Mouse (Mus musculus): ENCODE results near the gene Gm44965. TPM values are rescaled to one million over a fixed set of nuclear protein-coding genes. Genes with fewer than 3 reads are reported as not detected.

Gene Gm44965
- polyA plus RNA-seq, 1 experiment from 2014 or later, result not detected

DNA sequence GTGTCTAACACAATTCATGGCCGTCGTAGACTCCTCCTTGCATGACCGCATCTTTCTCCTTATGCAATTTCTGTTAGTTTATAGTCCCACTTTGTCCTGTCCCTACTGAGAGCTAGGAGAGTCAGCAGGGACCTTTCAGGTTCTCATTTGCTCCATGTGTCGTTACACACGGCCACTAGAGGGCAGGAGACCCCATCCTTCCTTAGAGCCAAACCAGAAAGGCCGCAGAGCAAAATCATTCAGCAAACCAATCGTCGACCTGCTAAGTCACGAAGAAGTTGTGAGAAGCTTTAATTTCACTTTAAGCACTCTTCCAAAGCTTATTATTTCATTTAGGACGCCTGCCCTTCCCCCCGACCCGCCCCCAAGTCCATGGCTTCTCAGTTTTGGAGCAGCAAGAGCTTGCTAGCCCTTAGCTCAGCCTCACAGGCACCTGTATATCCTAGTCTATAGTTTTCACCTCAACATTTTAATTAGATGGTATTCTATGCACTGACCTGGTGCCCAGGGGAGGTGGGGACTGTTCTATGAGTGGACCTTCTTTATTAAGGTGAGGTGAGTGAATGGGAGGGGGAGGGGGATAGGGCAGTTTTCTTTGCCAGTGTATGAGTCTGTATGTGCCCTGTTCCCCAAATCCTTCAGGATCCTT is 52.0 kb downstream of the Gm44965 start:
- Histone ChIP-seq H3K27ac (ENCODE audit: low read length) (no peak overlapping the region), H3K4me2 (replicated peaks; ENCODE audit: low read depth, low read length) (no peak overlapping the region), H3K9ac (replicated peaks; ENCODE audit: low read depth) (no peak overlapping the region), H3K9me3 (ENCODE audit: low read length) (no peaks in the 10 kb centered on the region), H3K27me3 (replicated peaks; ENCODE audit: insufficient read depth, low read length) (no peaks in the 10 kb centered on the region), H3K36me3 (ENCODE audit: insufficient read depth, low read length) (no peaks in the 10 kb centered on the region), H3K4me1 (ENCODE audit: insufficient read depth, low read depth, low read length) (no peaks in the 10 kb centered on the region), H3K4me3 (ENCODE audit: low read depth, low read length) (no peak overlapping the region)
- peak; percentile 84 for DNase-seq (ENCODE audit: low spot score)
- 9% methylated on average over 12 of the region's 12 CpGs for WGBS
- TF ChIP-seq CTCF (IDR thresholded peaks at IDR 0.05), result peak; percentile 91
- no peak for TF ChIP-seq EP300 (IDR thresholded peaks at IDR 0.05)
- peak; percentile 45; the same call in 1 of the 2 replicates for ATAC-seq

- TF ChIP-seq EP300 (IDR thresholded peaks at IDR 0.05), result no peak
- TF ChIP-seq CTCF (IDR thresholded peaks at IDR 0.05), result no peak
- no peaks in the 10 kb centered on the region for H3K36me3 ChIP-seq (ENCODE audit: insufficient read depth, low read length)
- 77% methylated on average over 4 of the region's 4 CpGs for WGBS
- no peaks in the 10 kb centered on the region for H3K9me3 ChIP-seq (ENCODE audit: low read length)
- no peak overlapping the region for H3K4me3 ChIP-seq (ENCODE audit: low read depth, low read length)
- no peak for ATAC-seq
- no peaks in the 10 kb centered on the region for H3K4me1 ChIP-seq (ENCODE audit: insufficient read depth, low read depth, low read length)
- H3K27me3 ChIP-seq (replicated peaks; ENCODE audit: insufficient read depth, low read length), result no peaks in the 10 kb centered on the region
- no peak overlapping the region for H3K4me2 ChIP-seq (replicated peaks; ENCODE audit: low read depth, low read length)
- no peak overlapping the region for H3K27ac ChIP-seq (ENCODE audit: low read length)
- H3K9ac ChIP-seq (replicated peaks; ENCODE audit: low read depth), result no peak overlapping the region
- no peak for DNase-seq (ENCODE audit: low spot score)
Measured at GRCm38 (mm10) chr6:48646309-48646690, 52.6 kb downstream of the Gm44965 start.

- 15% methylated on average over 3 of the region's 3 CpGs for WGBS
- ATAC-seq, result peak; percentile 87
- H3K9ac ChIP-seq (replicated peaks; ENCODE audit: low read depth), result peak within 1 kb of the TSS; percentile 32; the same call in 1 of the 2 replicates
Measured at GRCm38 (mm10) chr6:48646995-48647394, 53.3 kb downstream of the Gm44965 start, which contains the start of gene Gimap8. Gene Gimap8, plus strand, starts transcription at chr6:48647234.

GRCm38 (mm10) chr6:48647611-48648010 is 53.9 kb downstream of the Gm44965 start:
- no peak for TF ChIP-seq CTCF (IDR thresholded peaks at IDR 0.05)
- no peak for TF ChIP-seq EP300 (IDR thresholded peaks at IDR 0.05)
- Histone ChIP-seq H3K4me3 (ENCODE audit: low read depth, low read length) (peak overlapping the region; percentile 8; the same call in 1 of the 2 replicates), H3K36me3 (ENCODE audit: insufficient read depth, low read length) (no peaks in the 10 kb centered on the region), H3K4me1 (ENCODE audit: insufficient read depth, low read depth, low read length) (no peaks in the 10 kb centered on the region), H3K27ac (ENCODE audit: low read length) (0 out of 2 replicates have a peak overlapping the region, but pooled peaks have one; percentile 11), H3K9me3 (ENCODE audit: low read length) (no peaks in the 10 kb centered on the region), H3K4me2 (replicated peaks; ENCODE audit: low read depth, low read length) (peak overlapping the region; percentile 22; the same call in 1 of the 2 replicates), H3K9ac (replicated peaks; ENCODE audit: low read depth) (no peak overlapping the region), H3K27me3 (replicated peaks; ENCODE audit: insufficient read depth, low read length) (no peaks in the 10 kb centered on the region)
- DNase-seq (ENCODE audit: low spot score), result peak; percentile 15
- ATAC-seq, result peak; percentile 48
- WGBS, result 65% methylated on average over 2 of the region's 2 CpGs

More at GRCm38 (mm10) chr6:48646995-48647394, 53.3 kb downstream of the Gm44965 start, which contains the start of gene Gimap8:
- Histone ChIP-seq H3K9me3 (ENCODE audit: low read length) (no peaks in the 10 kb centered on the region), H3K36me3 (ENCODE audit: insufficient read depth, low read length) (no peaks in the 10 kb centered on the region), H3K4me2 (replicated peaks; ENCODE audit: low read depth, low read length) (peak within 1 kb of the TSS; percentile 22; the same call in 1 of the 2 replicates), H3K27ac (ENCODE audit: low read length) (0 out of 2 replicates have a peak within 1 kb of the TSS, but pooled peaks have one; percentile 11), H3K27me3 (replicated peaks; ENCODE audit: insufficient read depth, low read length) (no peaks in the 10 kb centered on the region), H3K4me1 (ENCODE audit: insufficient read depth, low read depth, low read length) (no peaks in the 10 kb centered on the region), H3K4me3 (ENCODE audit: low read depth, low read length) (peak within 1 kb of the TSS; percentile 8; the same call in 1 of the 2 replicates)
- TF ChIP-seq CTCF (IDR thresholded peaks at IDR 0.05) (peak; percentile 76), EP300 (IDR thresholded peaks at IDR 0.05) (no peak)
- peak; percentile 73 for DNase-seq (ENCODE audit: low spot score)

DNA sequence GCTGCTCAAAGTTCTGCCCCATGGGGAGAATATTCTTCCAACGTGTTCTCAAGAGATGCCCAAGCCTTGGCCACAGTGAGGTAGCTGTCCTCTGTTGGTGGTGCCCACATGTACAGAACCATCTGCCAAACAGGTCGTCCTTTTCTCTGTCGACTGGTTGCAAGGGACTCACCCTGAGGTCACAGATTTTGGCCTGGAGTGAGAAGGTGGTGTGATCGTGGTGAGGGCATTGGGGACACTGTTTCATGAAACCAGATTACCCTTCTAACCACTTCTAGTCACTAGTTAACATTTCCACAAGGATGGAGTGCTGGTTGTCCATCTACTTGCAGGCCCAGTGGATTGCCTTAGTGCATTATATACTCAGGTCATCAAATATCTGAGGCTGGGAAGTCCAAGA is 55.0 kb downstream of the Gm44965 start:
- Histone ChIP-seq H3K36me3 (ENCODE audit: insufficient read depth, low read length) (no peaks in the 10 kb centered on the region), H3K4me2 (replicated peaks; ENCODE audit: low read depth, low read length) (no peak overlapping the region), H3K4me1 (ENCODE audit: insufficient read depth, low read depth, low read length) (no peaks in the 10 kb centered on the region), H3K27ac (ENCODE audit: low read length) (no peak overlapping the region), H3K9me3 (ENCODE audit: low read length) (no peaks in the 10 kb centered on the region), H3K27me3 (replicated peaks; ENCODE audit: insufficient read depth, low read length) (no peaks in the 10 kb centered on the region), H3K9ac (replicated peaks; ENCODE audit: low read depth) (no peak overlapping the region), H3K4me3 (ENCODE audit: low read depth, low read length) (no peak overlapping the region)
- 88% methylated on average over 4 of the region's 4 CpGs for WGBS
- ATAC-seq, result no peak
- TF ChIP-seq CTCF (IDR thresholded peaks at IDR 0.05) (no peak), EP300 (IDR thresholded peaks at IDR 0.05) (no peak)
- no peak for DNase-seq (ENCODE audit: low spot score)

GRCm38 (mm10) chr6:48650041-48650440 is 56.3 kb downstream of the Gm44965 start:
- Histone ChIP-seq H3K9me3 (ENCODE audit: low read length) (no peaks in the 10 kb centered on the region), H3K4me2 (replicated peaks; ENCODE audit: low read depth, low read length) (no peak overlapping the region), H3K4me1 (ENCODE audit: insufficient read depth, low read depth, low read length) (no peaks in the 10 kb centered on the region), H3K27ac (ENCODE audit: low read length) (no peak overlapping the region), H3K36me3 (ENCODE audit: insufficient read depth, low read length) (no peaks in the 10 kb centered on the region), H3K9ac (replicated peaks; ENCODE audit: low read depth) (no peak overlapping the region), H3K4me3 (ENCODE audit: low read depth, low read length) (no peak overlapping the region), H3K27me3 (replicated peaks; ENCODE audit: insufficient read depth, low read length) (no peaks in the 10 kb centered on the region)
- TF ChIP-seq CTCF (IDR thresholded peaks at IDR 0.05), result no peak
- no peak for TF ChIP-seq EP300 (IDR thresholded peaks at IDR 0.05)
- 86% methylated on average over 9 of the region's 9 CpGs for WGBS
- DNase-seq (ENCODE audit: low spot score) (no peak), ATAC-seq (no peak)

Data from lung, postnatal 0 days (tissue).